Mouse (Mus musculus) liver, embryonic 15.5 days (tissue): Measurements from ENCODE around the gene Gm20662. TPM values are rescaled to one million over a fixed set of nuclear protein-coding genes. Genes with fewer than 3 reads are reported as not detected.

ENCODE experiments used
- ATAC-seq: fragments of 200-750 bp; cut with Nextera tagmentation; 2 replicates; pipeline ENCODE4 v1.8.0; 2017; ENCODE audit warnings: moderate number of reproducible peaks, mild to moderate bottlenecking, moderate library complexity; ENCODE audit not compliant: insufficient read depth
- H3K27ac ChIP-seq: fragments of 300-500 bp; sonication (generic); replicated peaks from 2 replicates; pipeline ENCODE4 v1.5.1; 2015; ENCODE audit warnings: mild to moderate bottlenecking, inconsistent platforms
- H3K27me3 ChIP-seq: fragments of 300-500 bp; sonication (generic); 2 replicates; pipeline ENCODE4 v1.6.1; 2015; ENCODE audit warnings: mild to moderate bottlenecking, inconsistent platforms
- H3K36me3 ChIP-seq: fragments of 300-500 bp; sonication (generic); replicated peaks from 2 replicates; pipeline ENCODE4 v1.6.1; 2015; ENCODE audit warnings: moderate library complexity, mild to moderate bottlenecking, inconsistent platforms
- H3K4me1 ChIP-seq: fragments of 300-500 bp; sonication (generic); replicated peaks from 2 replicates; pipeline ENCODE4 v1.6.1; 2015; ENCODE audit warnings: inconsistent platforms
- H3K4me2 ChIP-seq: fragments of 300-500 bp; sonication (generic); 2 replicates; pipeline ENCODE4 v1.6.1; 2015; ENCODE audit warnings: moderate library complexity, mild to moderate bottlenecking, inconsistent platforms
- H3K4me3 ChIP-seq: fragments of 300-500 bp; sonication (generic); replicated peaks from 2 replicates; pipeline ENCODE4 v1.5.1; 2015; ENCODE audit warnings: mild to moderate bottlenecking, inconsistent platforms
- H3K9ac ChIP-seq: fragments of 300-500 bp; sonication (generic); 2 replicates; pipeline ENCODE4 v1.6.1; 2015; ENCODE audit warnings: moderate library complexity, mild to moderate bottlenecking, inconsistent platforms
- H3K9me3 ChIP-seq: fragments of 300-500 bp; sonication (generic); replicated peaks from 2 replicates; pipeline ENCODE4 v1.6.1; 2016; ENCODE audit warnings: inconsistent platforms
- WGBS: fragments of 180-500 bp; shearing (Covaris S2); methylation state at CpG from one replicate; pipeline ENCODE4 v1.1.7; 2015; ENCODE audit warnings: mixed read lengths; ENCODE audit not compliant: insufficient replicate concordance; 5-methylcytosine and 5-hydroxymethylcytosine counted together
- polyA plus RNA-seq: library from polyadenylated mRNA; unstranded; fragments of >200 nt; fragmentation: Nextera tagmentation; extraction: Ambion mirVana; gene quantifications from 2 replicates; pipeline ENCODE4 v1.2.1, GENCODE M21; 2015

The Gm20662 gene
- polyA plus RNA-seq = not detected in 2 replicates

DNA sequence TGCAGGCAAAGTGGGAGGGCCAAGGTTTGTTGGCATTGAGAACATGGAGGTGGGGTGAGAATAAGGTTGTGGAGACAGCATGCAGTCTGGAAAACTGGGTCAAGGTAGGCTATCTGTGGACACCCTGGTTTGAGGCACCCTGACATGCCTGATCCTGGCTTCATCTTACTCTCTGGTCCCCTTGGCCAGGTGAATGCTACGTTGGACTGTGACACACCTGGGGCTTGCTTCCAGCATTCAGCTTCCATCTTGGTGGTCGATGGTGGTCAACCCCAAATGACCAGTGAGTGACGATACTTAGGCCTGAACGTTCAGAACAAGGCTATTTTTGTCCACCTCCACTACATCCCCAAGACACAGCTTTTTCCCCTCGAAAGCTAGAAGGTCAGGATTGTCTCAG, at the start of gene Gm20662:
TSS of gene Gm20662 (plus strand) at position 301 of the 400 bp plus-strand sequence.
- H3K4me2 ChIP-seq = no peak within 1 kb of the TSS
- peaks cover 4% of the 10 kb centered on the region; the same call in 1 of the 2 replicates for H3K4me1 ChIP-seq
- no peak within 1 kb of the TSS for H3K27ac ChIP-seq
- H3K4me3 ChIP-seq = no peak within 1 kb of the TSS
- H3K27me3 ChIP-seq = no peaks in the 10 kb centered on the region
- WGBS = 67% methylated on average over 5 of the region's 5 CpGs
- no peak for ATAC-seq
- no peak within 1 kb of the TSS for H3K9ac ChIP-seq
- H3K36me3 ChIP-seq = no peaks in the 10 kb centered on the region
- H3K9me3 ChIP-seq = no peaks in the 10 kb centered on the region

DNA sequence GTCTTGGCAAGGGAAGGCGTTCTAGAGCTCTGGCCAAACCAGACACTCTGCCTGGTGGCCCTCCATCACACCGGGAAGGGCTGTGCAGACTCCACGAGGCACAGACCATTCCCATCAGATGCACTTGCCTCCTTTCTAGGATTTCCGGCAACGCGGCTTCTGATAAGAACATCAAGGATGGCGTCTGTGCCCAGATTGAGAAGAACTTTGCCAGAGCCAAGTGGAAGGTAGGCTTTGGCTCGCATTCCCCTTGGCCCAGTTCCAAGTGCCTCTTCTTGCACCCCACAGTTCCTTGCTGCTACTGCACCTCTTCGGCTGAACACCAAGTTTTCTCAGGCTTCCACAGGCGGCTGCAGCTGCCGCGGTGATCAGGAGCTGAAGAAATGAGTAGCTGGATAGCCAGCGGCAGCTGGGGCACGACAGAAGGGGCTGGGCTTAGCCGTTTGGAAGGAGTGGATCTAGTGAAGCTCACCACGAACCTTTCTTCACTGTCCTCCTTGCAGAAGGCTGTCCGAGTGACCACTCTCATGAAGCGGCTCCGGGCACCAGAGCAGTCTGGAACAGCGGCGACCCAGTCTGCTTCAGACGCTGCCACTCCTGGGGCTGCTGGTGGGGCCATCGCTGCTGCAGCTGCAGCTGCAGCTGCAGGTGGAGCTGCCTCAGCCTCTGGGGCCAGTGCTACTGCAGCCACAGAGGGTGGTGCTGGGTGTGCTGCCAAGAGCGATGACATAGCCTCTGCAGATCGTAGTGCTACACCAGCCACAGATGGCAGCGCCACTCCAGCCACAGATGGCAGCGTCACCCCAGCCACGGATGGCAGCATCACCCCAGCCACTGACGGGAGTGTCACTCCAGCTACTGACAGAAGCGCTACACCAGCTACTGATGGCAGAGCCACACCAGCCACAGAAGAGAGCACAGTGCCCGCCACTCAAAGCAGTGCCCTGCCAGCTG, 48.6 kb upstream of the Gm20662 start:
- H3K9ac ChIP-seq = no peak overlapping the region
- no peak overlapping the region for H3K4me3 ChIP-seq
- no peaks in the 10 kb centered on the region for H3K9me3 ChIP-seq
- H3K27ac ChIP-seq = no peak overlapping the region
- H3K36me3 ChIP-seq = no peaks in the 10 kb centered on the region
- H3K4me1 ChIP-seq = peaks cover 26% of the 10 kb centered on the region
- H3K27me3 ChIP-seq = peaks cover 7% of the 10 kb centered on the region; the same call in 1 of the 2 replicates
- WGBS = 78% methylated on average over 31 of the region's 31 CpGs
- ATAC-seq = no peak
- H3K4me2 ChIP-seq = no peak overlapping the region

DNA sequence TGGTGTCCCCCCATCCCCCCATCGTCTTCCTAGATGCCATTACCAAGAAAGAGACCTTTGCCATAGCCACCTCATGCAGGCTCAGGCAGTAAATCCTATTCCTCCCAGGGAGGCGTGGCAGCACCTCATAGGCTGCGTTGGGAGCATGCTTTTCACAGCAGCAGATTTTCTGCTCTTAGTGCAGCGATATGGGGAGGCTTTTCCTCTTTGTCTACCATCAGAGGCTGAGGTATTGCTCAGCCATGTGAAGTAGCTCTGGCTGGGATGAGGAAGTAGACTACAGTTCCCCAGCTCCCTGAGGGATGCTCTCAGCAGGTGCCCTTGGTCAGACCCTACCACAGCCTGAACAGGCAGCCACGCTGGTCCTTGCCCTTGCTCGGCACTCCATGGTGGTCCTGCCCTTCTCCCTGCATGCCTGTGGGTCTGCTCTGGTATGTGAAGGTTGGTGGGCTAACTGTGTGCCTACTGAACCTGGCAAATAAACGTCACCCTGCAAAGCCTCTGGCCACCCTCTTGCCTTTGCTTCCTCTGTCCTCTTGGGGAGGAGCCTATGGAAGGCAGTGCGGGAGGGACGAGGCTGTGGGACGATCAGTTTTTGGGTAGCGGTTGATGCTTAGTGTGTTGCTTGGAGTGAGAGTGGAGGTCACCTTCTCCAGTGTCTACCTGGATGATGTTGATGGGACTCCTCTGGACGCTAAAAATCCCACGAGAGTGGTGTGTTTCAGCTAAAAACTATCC, 46.8 kb upstream of the Gm20662 start:
- Histone ChIP-seq H3K27me3 (peaks cover 4% of the 10 kb centered on the region; the same call in 1 of the 2 replicates), H3K4me3 (no peak overlapping the region), H3K36me3 (no peaks in the 10 kb centered on the region), H3K9me3 (no peaks in the 10 kb centered on the region), H3K4me1 (peaks cover 31% of the 10 kb centered on the region), H3K27ac (no peak overlapping the region), H3K9ac (no peak overlapping the region), H3K4me2 (no peak overlapping the region)
- ATAC-seq = no peak
- WGBS = 68% methylated on average over 13 of the region's 13 CpGs

DNA sequence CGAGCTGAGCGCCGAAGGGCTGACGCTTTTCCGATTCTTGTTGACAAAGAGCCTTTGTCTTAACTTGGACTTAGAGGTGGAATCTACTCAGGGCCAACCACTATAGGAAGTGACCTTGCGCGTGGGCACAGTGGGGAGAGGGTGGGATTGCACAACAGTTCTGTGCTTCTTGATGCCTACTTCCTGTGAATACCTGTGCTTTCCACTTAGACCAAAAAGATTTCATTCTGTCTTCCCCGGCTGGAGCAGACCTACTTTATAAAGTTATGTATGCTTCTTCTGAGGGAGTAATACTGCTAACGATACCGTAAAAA, 46.3 kb upstream of the Gm20662 start, which contains the start of gene Traip:
TSS of gene Traip (plus strand) at position 215 of the 314 bp plus-strand sequence.
- 78% methylated on average over 10 of the region's 10 CpGs for WGBS
- Histone ChIP-seq H3K4me1 (peaks cover 31% of the 10 kb centered on the region), H3K36me3 (no peaks in the 10 kb centered on the region), H3K4me3 (peak within 1 kb of the TSS; percentile 88), H3K9me3 (no peaks in the 10 kb centered on the region), H3K4me2 (peak within 1 kb of the TSS; percentile 86), H3K27ac (peak within 1 kb of the TSS; percentile 74), H3K27me3 (peaks cover 4% of the 10 kb centered on the region; the same call in 1 of the 2 replicates), H3K9ac (peak within 1 kb of the TSS; percentile 71)
- ATAC-seq = no peak

DNA sequence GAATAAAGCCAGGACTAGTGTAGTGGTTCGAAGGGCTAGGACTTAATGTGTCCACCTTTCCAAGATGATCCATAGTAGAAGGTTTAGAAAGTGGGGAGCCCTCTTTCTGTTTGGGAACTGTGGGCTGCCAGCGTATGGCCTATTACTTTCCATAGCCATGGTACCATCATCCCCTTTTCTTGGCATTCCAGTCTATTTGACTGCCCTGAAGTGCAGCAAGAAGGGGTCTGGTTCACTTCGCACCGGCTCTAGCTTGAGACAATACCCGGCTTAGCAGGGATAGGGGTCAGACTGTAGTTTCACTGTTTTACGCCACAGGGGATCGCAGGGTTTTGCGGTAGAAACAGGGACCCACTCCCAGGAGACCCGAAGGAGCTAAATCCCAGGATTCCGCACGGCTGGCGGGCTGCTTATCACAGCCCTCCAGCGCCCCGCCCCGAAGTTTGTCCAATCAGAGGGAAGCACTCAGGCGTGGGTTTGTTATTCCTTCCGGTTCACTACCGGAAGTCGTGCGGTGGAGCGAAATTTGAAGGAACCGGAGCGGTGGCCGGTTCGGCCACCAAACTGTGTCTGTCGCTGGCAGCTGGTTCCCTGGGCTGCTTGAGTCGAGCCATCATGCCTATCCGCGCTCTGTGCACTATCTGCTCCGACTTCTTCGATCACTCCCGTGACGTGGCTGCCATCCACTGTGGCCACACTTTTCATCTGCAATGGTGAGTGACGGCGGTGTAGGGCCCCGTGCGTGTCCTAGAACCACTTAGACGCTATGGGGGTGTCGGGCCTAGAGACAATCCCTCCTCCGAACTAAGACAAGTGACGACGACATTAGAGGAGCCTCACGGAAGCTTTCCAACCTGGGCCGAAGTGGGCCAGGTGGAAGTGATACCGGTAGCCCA, 45.4 kb upstream of the Gm20662 start:
- Histone ChIP-seq H3K4me3 (peak overlapping the region; percentile 88), H3K4me2 (peak overlapping the region; percentile 86), H3K27ac (peak overlapping the region; percentile 74), H3K9me3 (no peaks in the 10 kb centered on the region), H3K27me3 (peaks cover 4% of the 10 kb centered on the region; the same call in 1 of the 2 replicates), H3K4me1 (peaks cover 31% of the 10 kb centered on the region), H3K36me3 (no peaks in the 10 kb centered on the region), H3K9ac (peak overlapping the region; percentile 71)
- peak; percentile 87 for ATAC-seq
- WGBS = 11% methylated on average over 45 of the region's 45 CpGs

DNA sequence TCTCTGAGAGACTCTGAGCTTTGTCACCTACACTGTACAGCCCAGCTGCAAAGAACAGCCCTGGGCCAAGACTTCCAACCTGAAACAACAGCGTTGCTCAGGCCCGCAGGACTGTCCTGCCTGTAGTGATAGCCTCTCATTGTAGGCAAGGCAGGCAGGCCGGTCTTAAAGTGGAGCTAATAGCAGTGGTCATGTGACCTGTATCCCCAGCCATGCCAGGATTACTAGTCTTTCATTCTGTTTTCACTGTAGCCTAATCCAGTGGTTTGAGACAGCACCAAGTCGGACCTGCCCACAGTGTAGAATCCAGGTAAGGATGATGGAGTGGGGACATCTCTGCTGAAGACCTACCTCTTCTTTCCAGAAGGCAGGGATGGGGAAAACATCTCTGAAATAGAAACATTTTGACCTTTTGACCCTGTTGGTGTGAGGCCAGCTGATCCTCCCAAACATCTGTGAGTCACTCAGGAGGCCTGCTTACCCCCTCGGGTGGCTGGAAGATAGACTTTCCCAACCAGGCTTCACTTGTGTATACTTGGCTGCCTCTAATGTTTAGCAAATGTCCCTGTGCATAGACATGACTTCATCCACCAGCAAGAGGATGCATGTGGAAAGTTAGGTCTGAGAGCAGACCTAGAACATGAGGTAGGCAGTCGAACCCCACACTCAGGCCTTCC, 40.4 kb upstream of the Gm20662 start:
- ATAC-seq = no peak
- Histone ChIP-seq H3K27me3 (no peaks in the 10 kb centered on the region), H3K9ac (no peak overlapping the region), H3K27ac (no peak overlapping the region), H3K4me1 (peaks cover 21% of the 10 kb centered on the region), H3K9me3 (no peaks in the 10 kb centered on the region), H3K4me2 (no peak overlapping the region), H3K4me3 (no peak overlapping the region), H3K36me3 (peaks cover 50% of the 10 kb centered on the region)
- 79% methylated on average over 6 of the region's 6 CpGs for WGBS

DNA sequence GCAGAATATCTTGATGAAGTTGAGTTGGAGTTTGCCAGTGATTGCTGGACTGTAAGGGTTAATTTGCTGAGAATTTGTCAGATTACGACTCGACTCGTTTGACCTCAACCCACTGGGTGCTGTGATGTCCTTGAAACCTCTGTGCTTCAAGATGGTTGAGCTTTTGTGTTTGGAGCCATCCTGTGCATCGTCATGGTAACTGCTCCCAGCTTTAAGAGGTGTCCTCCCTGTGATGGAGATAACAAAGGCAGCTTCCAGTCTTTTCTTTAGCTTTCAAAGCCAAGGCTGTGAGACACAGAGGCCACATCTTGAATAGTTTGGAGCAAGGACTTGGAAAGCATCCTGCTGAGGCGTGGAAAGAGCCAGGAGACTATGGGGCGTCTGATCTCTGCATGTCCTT, 39.0 kb upstream of the Gm20662 start:
- Histone ChIP-seq H3K27ac (no peak overlapping the region), H3K9ac (no peak overlapping the region), H3K36me3 (peaks cover 63% of the 10 kb centered on the region), H3K9me3 (no peaks in the 10 kb centered on the region), H3K4me2 (no peak overlapping the region), H3K4me3 (no peak overlapping the region), H3K4me1 (peaks cover 9% of the 10 kb centered on the region), H3K27me3 (no peaks in the 10 kb centered on the region)
- WGBS = 55% methylated on average over 6 of the region's 6 CpGs
- ATAC-seq = no peak

DNA sequence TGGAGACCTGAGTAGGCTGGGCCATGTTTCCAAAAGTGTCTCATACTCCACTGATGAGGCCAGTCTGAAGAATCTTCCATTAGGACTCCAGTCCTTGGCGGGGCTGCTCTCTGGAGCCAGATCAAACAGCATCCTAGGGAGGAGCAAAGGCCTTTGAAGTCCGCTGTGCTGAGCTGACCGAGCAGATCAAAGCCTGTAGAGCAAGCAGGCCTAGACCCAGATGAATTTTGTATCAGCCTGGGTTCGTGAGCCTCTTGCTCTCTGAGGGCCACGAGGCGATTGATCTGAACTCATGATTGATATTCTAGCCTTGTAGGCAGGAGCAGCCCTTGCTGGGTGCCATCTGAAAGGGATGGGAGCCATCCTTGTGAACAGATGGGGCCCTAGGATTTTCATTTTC, 36.3 kb upstream of the Gm20662 start:
- Histone ChIP-seq H3K4me1 (peaks cover 13% of the 10 kb centered on the region), H3K27me3 (no peaks in the 10 kb centered on the region), H3K9ac (no peak overlapping the region), H3K4me3 (no peak overlapping the region), H3K4me2 (no peak overlapping the region), H3K36me3 (peaks cover 89% of the 10 kb centered on the region), H3K9me3 (no peaks in the 10 kb centered on the region), H3K27ac (0 out of 2 replicates have a peak overlapping the region, but pooled peaks have one; percentile 3)
- WGBS = 82% methylated on average over 6 of the region's 6 CpGs
- no peak for ATAC-seq

DNA sequence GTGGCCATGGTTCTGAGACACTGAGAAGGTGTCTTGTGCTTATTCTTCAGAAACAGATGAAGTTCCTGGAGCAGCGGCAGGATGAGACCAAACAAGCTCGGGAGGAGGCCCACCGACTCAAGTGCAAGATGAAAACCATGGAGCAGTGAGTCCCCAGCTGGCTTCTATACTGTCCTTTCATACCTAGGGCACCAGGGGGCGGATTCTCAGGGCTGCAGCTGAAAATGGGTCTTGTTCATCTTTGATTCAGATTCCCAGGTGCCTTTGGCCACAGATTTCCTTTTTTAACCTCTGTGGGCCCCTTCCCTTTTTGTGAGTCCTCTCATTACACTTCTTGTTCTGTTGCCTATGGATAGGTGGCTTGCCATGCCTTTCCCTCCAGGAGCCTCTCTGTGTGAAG, 35.2 kb upstream of the Gm20662 start:
- Histone ChIP-seq H3K27ac (no peak overlapping the region), H3K27me3 (no peaks in the 10 kb centered on the region), H3K4me2 (no peak overlapping the region), H3K9ac (no peak overlapping the region), H3K36me3 (peaks cover 95% of the 10 kb centered on the region), H3K4me3 (no peak overlapping the region), H3K9me3 (no peaks in the 10 kb centered on the region), H3K4me1 (peaks cover 13% of the 10 kb centered on the region)
- WGBS = 56% methylated on average over 4 of the region's 4 CpGs
- ATAC-seq = no peak

DNA sequence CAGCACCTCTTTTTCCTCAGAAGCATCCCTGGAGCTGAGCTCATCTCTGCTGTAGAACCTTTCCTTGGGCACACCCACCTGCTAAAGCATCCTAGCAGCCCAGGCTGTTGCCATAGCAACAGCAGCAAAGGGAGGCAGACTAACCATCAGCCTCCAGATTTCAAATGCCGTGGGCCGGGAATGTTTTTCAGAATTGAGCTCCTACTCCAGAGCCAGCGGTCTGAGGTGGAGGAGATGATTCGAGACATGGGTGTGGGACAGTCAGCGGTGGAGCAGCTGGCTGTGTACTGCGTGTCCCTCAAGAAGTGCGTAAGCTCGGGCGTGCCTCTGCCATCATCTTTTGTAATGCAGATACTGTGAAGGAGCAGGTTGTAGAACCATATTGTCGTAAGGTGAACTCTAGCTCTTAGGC, 34.8 kb upstream of the Gm20662 start:
- H3K9ac ChIP-seq = no peak overlapping the region
- no peaks in the 10 kb centered on the region for H3K9me3 ChIP-seq
- ATAC-seq = no peak
- H3K27me3 ChIP-seq = no peaks in the 10 kb centered on the region
- H3K4me3 ChIP-seq = no peak overlapping the region
- H3K4me2 ChIP-seq = no peak overlapping the region
- H3K4me1 ChIP-seq = peaks cover 15% of the 10 kb centered on the region
- peaks cover 94% of the 10 kb centered on the region for H3K36me3 ChIP-seq
- WGBS = 89% methylated on average over 10 of the region's 10 CpGs
- no peak overlapping the region for H3K27ac ChIP-seq
